ENCODE assay signal across 35 mouse cellular contexts in the genomic region with DNA sequence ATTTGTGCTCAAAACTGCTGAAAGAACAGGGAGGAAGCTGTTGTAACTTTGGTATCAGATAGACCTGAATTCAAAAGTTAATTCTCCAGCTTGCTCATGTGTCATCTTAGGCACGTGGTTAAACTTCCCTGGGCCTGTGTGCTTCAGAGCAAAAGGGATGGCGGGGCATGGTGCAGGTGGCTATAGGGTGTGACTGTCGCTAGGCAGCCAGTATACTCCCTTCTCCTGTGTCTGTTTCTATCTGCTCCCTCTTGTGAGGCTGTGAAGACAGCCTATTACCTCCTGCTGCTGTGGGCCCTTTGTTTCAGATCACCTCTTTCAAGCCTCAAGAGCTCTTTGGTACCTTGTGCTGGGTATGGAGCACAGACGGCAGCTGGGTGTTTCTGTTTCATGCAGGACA. TPM values are rescaled to one million over a fixed set of nuclear protein-coding genes. Genes with fewer than 3 reads are reported as not detected.
DNase-seq lines count a peak whose midpoint lies in the region; ATAC-seq and TF ChIP-seq lines count a peak whose summit lies in the region.
"Had no signal": no experiment of that assay in that cellular context is flagged by ENCODE, and none has a peak within 500 bp of the region (broad histone marks: within the 10 kb centered on the region; RNA-seq: fewer than 3 reads in every experiment).

No protein-coding gene starts in this region.

- no peak overlapping the region for H3K4me2 ChIP-seq in kidney, postnatal 0 days (ENCODE audit: low read length)
- H3K4me2 ChIP-seq in intestine, postnatal 0 days (replicated peaks; ENCODE audit: low read depth) = no peak overlapping the region
- H3K4me2 ChIP-seq: embryonic facial prominence, embryonic 12.5 days; heart, embryonic 13.5 days; limb, embryonic 15.5 days; liver, embryonic 13.5 days; neural tube, embryonic 15.5 days; stomach, embryonic 15.5 days had no signal

- DNase-seq in heart, embryonic 10.5 days (ENCODE audit: low spot score) = peak; percentile 73
- DNase-seq in heart, postnatal 14 days = no peak
- peak; percentile 72 for DNase-seq in kidney, postnatal 0 days (ENCODE audit: low spot score)
- DNase-seq in kidney, postnatal 25 days = no peak
- DNase-seq in R1 (ENCODE audit: low read depth, low spot score) = peak; percentile 65
- DNase-seq in frontal cortex, postnatal 36 days (ENCODE audit: low spot score in 2 of 2) = no peak
- DNase-seq: adrenal gland, postnatal 14 days; cerebellum, adult 11 months; cerebellum, adult 9-10 months; cerebellum, postnatal 36 days; heart, adult 2 months; heart, postnatal 10 days; kidney, adult 8-10 months; layer of hippocampus, adult 9-11 months; liver, embryonic 13.5 days; lung, adult 18-20 months; lung, postnatal 4 days; midbrain, embryonic 14.5 days; retina, postnatal 1 day; right cerebral cortex, postnatal 25 days; thymus, adult 18-20 months; thymus, postnatal 4 days had no signal

- no peak overlapping the region for H3K9ac ChIP-seq in kidney, postnatal 0 days (ENCODE audit: low read depth, low read length)
- H3K9ac ChIP-seq in intestine, postnatal 0 days (ENCODE audit: low read depth, low read length) = no peak overlapping the region
- H3K9ac ChIP-seq: embryonic facial prominence, embryonic 12.5 days; heart, embryonic 13.5 days; limb, embryonic 15.5 days; liver, embryonic 13.5 days; neural tube, embryonic 15.5 days; stomach, embryonic 15.5 days had no signal

- no peak overlapping the region for H3K4me3 ChIP-seq in heart, embryonic 10.5 days
- no peak overlapping the region for H3K4me3 ChIP-seq in kidney, postnatal 0 days (replicated peaks; ENCODE audit: low read depth, low read length)
- no peak overlapping the region for H3K4me3 ChIP-seq in intestine, postnatal 0 days (ENCODE audit: low read depth, low read length)
- H3K4me3 ChIP-seq: embryonic facial prominence, embryonic 12.5 days; heart, adult 2 months; heart, embryonic 13.5 days; limb, embryonic 10.5 days; limb, embryonic 15.5 days; liver, embryonic 13.5 days; megakaryocyte, embryonic 14.5 days; neural tube, embryonic 15.5 days; stomach, embryonic 15.5 days had no signal

- 57% methylated on average over 4 of the region's 4 CpGs for WGBS in heart, embryonic 10.5 days
- 38% methylated on average over 4 of the region's 4 CpGs for WGBS in kidney, postnatal 0 days
- 37% methylated on average over 4 of the region's 4 CpGs for WGBS in intestine, postnatal 0 days

- no peaks in the 10 kb centered on the region for H3K27me3 ChIP-seq in heart, embryonic 10.5 days (ENCODE audit: insufficient read depth, poor library complexity, severe bottlenecking)
- H3K27me3 ChIP-seq in kidney, postnatal 0 days (ENCODE audit: insufficient read depth, low read length) = no peaks in the 10 kb centered on the region
- H3K27me3 ChIP-seq in intestine, postnatal 0 days (replicated peaks; ENCODE audit: control insufficient read depth, insufficient read depth, low read length) = no peaks in the 10 kb centered on the region
- H3K27me3 ChIP-seq: embryonic facial prominence, embryonic 12.5 days; limb, embryonic 15.5 days; liver, embryonic 13.5 days; neural tube, embryonic 15.5 days; stomach, embryonic 15.5 days had no signal

- H3K36me3 ChIP-seq in heart, embryonic 10.5 days = 0 out of 2 replicates have a peak, but pooled peaks cover 2% of the 10 kb centered on the region
- H3K36me3 ChIP-seq in kidney, postnatal 0 days (ENCODE audit: insufficient read depth, low read length) = no peaks in the 10 kb centered on the region
- no peaks in the 10 kb centered on the region; the same call in 1 of the 2 replicates for H3K36me3 ChIP-seq in intestine, postnatal 0 days (ENCODE audit: control insufficient read depth, insufficient read depth)
- H3K36me3 ChIP-seq: embryonic facial prominence, embryonic 12.5 days; heart, embryonic 13.5 days; limb, embryonic 10.5 days; limb, embryonic 15.5 days; liver, embryonic 13.5 days; neural tube, embryonic 15.5 days; stomach, embryonic 15.5 days had no signal

- no peak overlapping the region for H3K27ac ChIP-seq in heart, embryonic 10.5 days
- H3K27ac ChIP-seq in kidney, postnatal 0 days = no peak overlapping the region
- H3K27ac ChIP-seq in intestine, postnatal 0 days (ENCODE audit: low read depth, low read length) = no peak overlapping the region
- H3K27ac ChIP-seq: embryonic facial prominence, embryonic 12.5 days; heart, adult 2 months; heart, embryonic 13.5 days; limb, embryonic 10.5 days; limb, embryonic 15.5 days; liver, embryonic 13.5 days; neural tube, embryonic 15.5 days; stomach, embryonic 15.5 days had no signal

- H3K9me3 ChIP-seq in heart, embryonic 10.5 days = no peaks in the 10 kb centered on the region
- no peaks in the 10 kb centered on the region for H3K9me3 ChIP-seq in kidney, postnatal 0 days (replicated peaks; ENCODE audit: low read length)
- H3K9me3 ChIP-seq in intestine, postnatal 0 days (ENCODE audit: control insufficient read depth) = no peaks in the 10 kb centered on the region
- H3K9me3 ChIP-seq: embryonic facial prominence, embryonic 12.5 days; heart, embryonic 13.5 days; limb, embryonic 10.5 days; limb, embryonic 15.5 days; liver, embryonic 13.5 days; megakaryocyte, embryonic 14.5 days; neural tube, embryonic 15.5 days; stomach, embryonic 15.5 days had no signal

- no peak for TF ChIP-seq CTCF in kidney, postnatal 0 days (IDR thresholded peaks at IDR 0.05; ENCODE audit: low read depth)
- TF ChIP-seq CTCF in intestine, postnatal 0 days (IDR thresholded peaks at IDR 0.05; ENCODE audit: low read depth) = no peak

- intact Hi-C loops in heart, postnatal 14 days (cut with DNase I) = no loop called here

- peaks cover 24% of the 10 kb centered on the region for H3K4me1 ChIP-seq in heart, embryonic 10.5 days
- no peaks in the 10 kb centered on the region for H3K4me1 ChIP-seq in kidney, postnatal 0 days (replicated peaks; ENCODE audit: insufficient read depth, low read length)
- no peaks in the 10 kb centered on the region for H3K4me1 ChIP-seq in intestine, postnatal 0 days (replicated peaks; ENCODE audit: control insufficient read depth, insufficient read depth, low read length)
- H3K4me1 ChIP-seq: neural tube, embryonic 15.5 days; stomach, embryonic 15.5 days had no signal

- no peak; the same call in 1 of the 2 replicates for ATAC-seq in kidney, postnatal 0 days (replicated peaks; ENCODE audit: low FRiP score, low read depth)
- 0 out of 2 replicates have a peak, but pooled peaks have one; percentile 35 for ATAC-seq in intestine, postnatal 0 days
- ATAC-seq: forebrain, embryonic 16.5 days; hindbrain, embryonic 16.5 days; lung, postnatal 0 days had no signal

RNA-seq across cellular contexts. Expression of gene Nr5a1, which starts 7.7 kb away (rescaled TPM):
- not detected in 2 replicates for polyA plus RNA-seq in heart, embryonic 10.5 days (2016; fragmentation: Nextera tagmentation; extraction: Ambion mirVana)
- total RNA-seq in heart, postnatal 14 days (2021) = under 1 TPM in 1 of 2 experiments, not detected in 1; 0.07 TPM
- polyA plus RNA-seq in kidney, postnatal 0 days (2015; fragmentation: Nextera tagmentation; extraction: Ambion mirVana) = 0.36 and 0.56 TPM in 2 replicates
- 0.04 and 0.13 TPM in 2 replicates for polyA plus RNA-seq in intestine, postnatal 0 days (2015; fragmentation: Nextera tagmentation; extraction: Ambion mirVana)
- total RNA-seq: heart, adult 2 months; left cerebral cortex, postnatal 10 days; monocyte, adult 5-6 weeks had no signal
- polyA plus RNA-seq: heart, embryonic 13.5 days; hindbrain, embryonic 16.5 days; limb, embryonic 10.5 days; liver, embryonic 13.5 days; midbrain, embryonic 14.5 days had no signal

Comparison
In these comparisons a context has a peak if more than half of its experiments do, and no peak if none do; other contexts are left out.
1. DNase-seq: peak in heart, embryonic 10.5 days (single experiment), kidney, postnatal 0 days (single experiment) and R1 (single experiment); none in heart, postnatal 14 days (0 of 2), kidney, postnatal 25 days (0 of 2) and frontal cortex, postnatal 36 days (0 of 2).